Mouse (Mus musculus) erythroblast, embryonic 14.5 days (primary cell): ENCODE data around the gene Prpsap1. TPM values are rescaled to one million over a fixed set of nuclear protein-coding genes. Genes with fewer than 3 reads are reported as not detected.
"Not testable (repeated sequence)": the region's sequence is repeated elsewhere in the genome, so short reads cannot be mapped to it uniquely, and the experiment has no call there.

ENCODE experiments used
- H3K27me3 ChIP-seq: 2 replicates; pipeline ENCODE4 v1.6.1; 2012; ENCODE audit warnings: inconsistent platforms; ENCODE audit not compliant: control insufficient read depth
- H3K36me3 ChIP-seq: 2 replicates; pipeline ENCODE4 v1.6.1; 2012; ENCODE audit warnings: mild to moderate bottlenecking, inconsistent platforms; ENCODE audit not compliant: control insufficient read depth
- H3K4me1 ChIP-seq: 2 replicates; pipeline ENCODE4 v1.6.1; 2012; ENCODE audit warnings: inconsistent platforms; ENCODE audit not compliant: control insufficient read depth
- H3K4me3 ChIP-seq: replicated peaks from 2 replicates; pipeline ENCODE3; 2012; ENCODE audit warnings: moderate library complexity, mild to moderate bottlenecking, inconsistent platforms
- H3K9me3 ChIP-seq: 2 replicates; pipeline ENCODE4 v1.6.1; 2012; ENCODE audit warnings: low read length, inconsistent platforms, mixed read lengths; ENCODE audit not compliant: control insufficient read depth
- GATA1 ChIP-seq: IDR thresholded peaks from 2 replicates; pipeline ENCODE4 v1.6.1; 2012; ENCODE audit warnings: low read length, inconsistent platforms, mixed read lengths
- TAL1 ChIP-seq: IDR thresholded peaks from 3 replicates; pipeline ENCODE4 v1.6.1; 2012; ENCODE audit warnings: low read length, inconsistent platforms, mixed read lengths
- polyA plus RNA-seq: library from polyadenylated mRNA; stranded (reverse); fragments of >175 nt; gene quantifications from 2 replicates; pipeline ENCODE4 v1.2.3, GENCODE M21; 2012

Prpsap1 gene
- polyA plus RNA-seq, 1 experiment: 1.4 TPM

- no peaks in the 10 kb centered on the region for H3K27me3 ChIP-seq
- TF ChIP-seq GATA1: no peak
- no peak for TF ChIP-seq TAL1
- peaks cover 87% of the 10 kb centered on the region for H3K36me3 ChIP-seq
- H3K9me3 ChIP-seq: no peaks in the 10 kb centered on the region
- H3K4me3 ChIP-seq: no peak overlapping the region
- H3K4me1 ChIP-seq: no peaks in the 10 kb centered on the region; the same call in 1 of the 2 replicates
These were observed 13.0 kb downstream of the Prpsap1 start for GRCm38 (mm10) chr11:116480975-116481374.

DNA sequence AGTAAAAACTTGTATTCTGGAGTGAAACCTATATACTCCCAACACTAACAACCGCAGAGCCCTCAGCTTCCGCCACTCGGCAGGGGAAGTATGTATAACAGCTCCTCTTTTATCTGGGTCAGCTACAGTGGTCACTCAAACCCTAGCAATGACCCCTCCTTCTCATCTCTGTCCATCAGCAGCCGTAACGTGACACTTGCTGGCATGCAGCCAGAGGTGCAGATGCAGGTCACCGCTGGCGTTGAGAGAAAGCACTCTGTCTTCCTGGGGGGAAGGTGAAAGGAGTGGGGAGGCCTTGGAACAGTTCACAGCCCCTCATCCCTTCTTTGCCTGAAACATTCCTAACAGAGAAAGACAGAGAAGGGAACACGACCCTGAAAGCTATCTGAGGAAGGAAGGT is 14.2 kb downstream of the Prpsap1 start:
- TF ChIP-seq TAL1 (no peak), GATA1 (no peak)
- Histone ChIP-seq H3K27me3 (no peaks in the 10 kb centered on the region), H3K36me3 (peaks cover 86% of the 10 kb centered on the region), H3K4me3 (no peak overlapping the region), H3K9me3 (no peaks in the 10 kb centered on the region), H3K4me1 (no peaks in the 10 kb centered on the region; the same call in 1 of the 2 replicates)

GRCm38 (mm10) chr11:116478978-116479377 is 15.0 kb downstream of the Prpsap1 start:
- H3K4me3 ChIP-seq: no peak overlapping the region
- H3K36me3 ChIP-seq: peaks cover 84% of the 10 kb centered on the region
- H3K27me3 ChIP-seq: no peaks in the 10 kb centered on the region
- no peaks in the 10 kb centered on the region; the same call in 1 of the 2 replicates for H3K4me1 ChIP-seq
- TF ChIP-seq GATA1 (no peak), TAL1 (no peak)
- H3K9me3 ChIP-seq: no peaks in the 10 kb centered on the region

- H3K4me3 ChIP-seq: no peak overlapping the region
- TF ChIP-seq GATA1 (no peak), TAL1 (no peak)
- no peaks in the 10 kb centered on the region for H3K27me3 ChIP-seq
- peaks cover 91% of the 10 kb centered on the region for H3K36me3 ChIP-seq
- no peaks in the 10 kb centered on the region for H3K9me3 ChIP-seq
- H3K4me1 ChIP-seq: no peaks in the 10 kb centered on the region; the same call in 1 of the 2 replicates
These were observed 16.7 kb downstream of the Prpsap1 start for GRCm38 (mm10) chr11:116477160-116477759.

GRCm38 (mm10) chr11:116476696-116477095 is 17.3 kb downstream of the Prpsap1 start:
- TF ChIP-seq TAL1 (no peak), GATA1 (no peak)
- H3K36me3 ChIP-seq: peaks cover 91% of the 10 kb centered on the region
- no peaks in the 10 kb centered on the region for H3K27me3 ChIP-seq
- no peaks in the 10 kb centered on the region for H3K9me3 ChIP-seq
- H3K4me3 ChIP-seq: no peak overlapping the region
- no peaks in the 10 kb centered on the region; the same call in 1 of the 2 replicates for H3K4me1 ChIP-seq

DNA sequence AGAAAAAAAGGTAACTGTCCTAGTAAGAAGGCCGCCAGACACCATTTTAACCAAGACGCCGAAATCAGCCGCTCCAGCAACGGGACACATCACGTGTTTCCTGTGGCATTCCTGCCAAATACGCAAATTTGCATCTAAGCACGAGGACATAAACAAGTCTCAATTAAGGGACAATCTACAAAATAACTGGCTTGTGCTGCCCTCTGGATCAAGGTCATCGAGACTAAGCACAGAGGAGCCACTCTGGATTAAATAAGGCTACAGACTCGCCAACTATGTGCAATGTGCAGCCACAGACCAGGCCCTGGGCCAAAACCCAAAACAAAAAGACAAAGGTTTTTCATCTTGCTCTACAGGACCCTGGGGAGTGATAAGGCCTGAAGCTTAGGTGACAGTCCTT is 18.0 kb downstream of the Prpsap1 start:
- no peak for TF ChIP-seq GATA1
- TF ChIP-seq TAL1: no peak
- Histone ChIP-seq H3K4me1 (no peaks in the 10 kb centered on the region; the same call in 1 of the 2 replicates), H3K9me3 (no peaks in the 10 kb centered on the region), H3K27me3 (no peaks in the 10 kb centered on the region), H3K4me3 (no peak overlapping the region), H3K36me3 (peaks cover 91% of the 10 kb centered on the region)

DNA sequence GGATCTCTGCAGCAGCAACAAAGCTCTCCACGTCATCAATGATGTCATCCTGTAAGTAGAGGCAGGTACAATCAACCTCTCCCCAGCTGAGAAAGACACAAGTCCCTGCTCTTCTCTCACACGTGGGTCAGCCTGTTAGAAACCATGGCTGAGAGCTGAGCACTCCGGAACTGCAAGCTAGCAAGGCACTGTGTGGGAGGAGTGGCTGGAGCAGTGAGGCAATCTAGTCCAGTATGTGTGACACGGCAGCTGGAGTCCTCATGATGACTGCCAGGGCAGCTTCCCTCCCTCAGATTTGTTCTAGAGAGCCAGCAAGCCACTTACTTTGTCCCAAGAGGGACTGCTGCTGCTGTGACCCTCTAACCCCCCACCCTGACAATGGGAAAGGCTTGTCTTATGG is 21.7 kb downstream of the Prpsap1 start:
- Histone ChIP-seq H3K4me3 (no peak overlapping the region), H3K9me3 (no peaks in the 10 kb centered on the region), H3K36me3 (peaks cover 69% of the 10 kb centered on the region), H3K27me3 (no peaks in the 10 kb centered on the region), H3K4me1 (no peaks in the 10 kb centered on the region)
- TF ChIP-seq GATA1 (no peak), TAL1 (no peak)

GRCm38 (mm10) chr11:116470896-116471295 is 23.1 kb downstream of the Prpsap1 start:
- TF ChIP-seq GATA1 (no peak), TAL1 (no peak)
- no peaks in the 10 kb centered on the region for H3K4me1 ChIP-seq
- H3K36me3 ChIP-seq: peaks cover 55% of the 10 kb centered on the region
- no peak overlapping the region for H3K4me3 ChIP-seq
- peaks cover 2% of the 10 kb centered on the region; the same call in 1 of the 2 replicates for H3K27me3 ChIP-seq
- no peaks in the 10 kb centered on the region for H3K9me3 ChIP-seq

- Histone ChIP-seq H3K4me1 (no peaks in the 10 kb centered on the region), H3K4me3 (no peak overlapping the region), H3K36me3 (peaks cover 49% of the 10 kb centered on the region), H3K9me3 (no peaks in the 10 kb centered on the region), H3K27me3 (peaks cover 2% of the 10 kb centered on the region; the same call in 1 of the 2 replicates)
- TF ChIP-seq GATA1: no peak
- no peak for TF ChIP-seq TAL1
These were observed 23.8 kb downstream of the Prpsap1 start for GRCm38 (mm10) chr11:116470249-116470648.

- not testable (repeated sequence) for H3K4me3 ChIP-seq, H3K27me3 ChIP-seq, H3K9me3 ChIP-seq, H3K4me1 ChIP-seq
- peaks cover 36% of the 10 kb centered on the region for H3K36me3 ChIP-seq
These were observed 25.7 kb downstream of the Prpsap1 start for GRCm38 (mm10) chr11:116468338-116468737.
